Comparison of ENCODE assay signal across 8 mouse cellular contexts in the genomic region with DNA sequence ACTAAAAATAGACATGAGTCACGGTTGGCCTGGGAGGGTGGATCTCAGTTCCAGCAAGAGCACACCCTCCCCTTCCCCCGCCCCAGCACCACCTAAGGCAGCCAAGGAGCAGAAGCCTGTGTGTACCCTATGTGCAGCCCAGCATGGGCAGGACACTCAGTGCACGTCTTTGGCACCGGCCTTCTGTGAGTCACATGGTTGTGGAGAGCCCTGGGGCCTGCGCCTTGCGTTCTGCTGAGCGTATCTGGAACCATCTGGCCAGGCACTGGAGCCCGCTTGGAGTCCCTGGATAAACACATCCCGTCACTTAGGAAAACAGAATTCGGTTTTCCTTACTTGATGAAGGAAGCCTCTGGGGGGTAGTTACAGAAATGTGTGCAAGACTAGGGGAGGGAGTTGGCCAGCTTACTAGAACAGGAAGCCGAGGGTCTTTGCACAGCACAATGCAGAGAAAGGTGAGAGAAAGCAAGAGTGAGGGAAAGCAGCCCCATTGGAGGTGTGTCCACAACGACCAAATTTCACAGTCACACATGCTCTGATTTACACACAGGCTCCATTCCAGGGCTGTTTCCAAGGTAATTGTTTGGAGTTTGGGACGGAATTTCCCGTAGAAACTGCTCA. TPM values are rescaled to one million over a fixed set of nuclear protein-coding genes. Genes with fewer than 3 reads are reported as not detected.
DNase-seq lines count a peak whose midpoint lies in the region; ATAC-seq and TF ChIP-seq lines count a peak whose summit lies in the region.

No protein-coding gene starts in this region.

- 0 out of 2 replicates have a peak overlapping the region, but pooled peaks have one; percentile 2 for H3K4me3 ChIP-seq in embryonic facial prominence, embryonic 15.5 days (replicated peaks)
- no peak overlapping the region for H3K4me3 ChIP-seq in heart, postnatal 0 days (ENCODE audit: low read depth, low read length)

- H3K9ac ChIP-seq in embryonic facial prominence, embryonic 15.5 days, result no peak overlapping the region
- no peak overlapping the region for H3K9ac ChIP-seq in heart, postnatal 0 days (replicated peaks; ENCODE audit: low read depth, low read length)

- peak overlapping the region; percentile 88 for H3K27ac ChIP-seq in embryonic facial prominence, embryonic 15.5 days (replicated peaks)
- peak overlapping the region; percentile 64 for H3K27ac ChIP-seq in heart, postnatal 0 days (ENCODE audit: low read depth)

- WGBS in embryonic facial prominence, embryonic 15.5 days, result 21% methylated on average over 14 of the region's 14 CpGs
- WGBS in heart, postnatal 0 days, result 21% methylated on average over 14 of the region's 14 CpGs

- TF ChIP-seq EP300 in heart, postnatal 0 days (IDR thresholded peaks at IDR 0.05; ENCODE audit: low read depth), result no peak

- no peaks in the 10 kb centered on the region for H3K36me3 ChIP-seq in embryonic facial prominence, embryonic 15.5 days
- H3K36me3 ChIP-seq in heart, postnatal 0 days (replicated peaks; ENCODE audit: control insufficient read depth, insufficient read depth, low read length), result no peaks in the 10 kb centered on the region

- no peak for TF ChIP-seq CTCF in heart, postnatal 0 days (IDR thresholded peaks at IDR 0.05; ENCODE audit: low read depth)

- H3K27me3 ChIP-seq in embryonic facial prominence, embryonic 15.5 days, result no peaks in the 10 kb centered on the region
- H3K27me3 ChIP-seq in heart, postnatal 0 days (ENCODE audit: control insufficient read depth, insufficient read depth, low read length), result no peaks in the 10 kb centered on the region

- H3K4me1 ChIP-seq in embryonic facial prominence, embryonic 15.5 days, result peaks cover 36% of the 10 kb centered on the region
- peaks cover 28% of the 10 kb centered on the region for H3K4me1 ChIP-seq in heart, postnatal 0 days (ENCODE audit: control insufficient read depth, insufficient read depth)

- H3K9me3 ChIP-seq in embryonic facial prominence, embryonic 15.5 days (replicated peaks), result no peaks in the 10 kb centered on the region
- no peaks in the 10 kb centered on the region for H3K9me3 ChIP-seq in heart, postnatal 0 days (replicated peaks; ENCODE audit: control insufficient read depth, low read length)

- peak; percentile 90 for DNase-seq in 3134 (ENCODE audit: extremely low read depth, insufficient read length, low spot score)
- DNase-seq in adrenal gland, postnatal 14 days, result peak; percentile 65
- DNase-seq in heart, postnatal 0 days (ENCODE audit: low spot score), result peak; percentile 69
- DNase-seq in kidney, postnatal 36 days, result peak; percentile 46 to 53
- DNase-seq in lung, postnatal 4 days, result peak; percentile 55 to 84
- no peak for DNase-seq in thymus, postnatal 14 days

- peak overlapping the region; percentile 19; the same call in 1 of the 2 replicates for H3K4me2 ChIP-seq in embryonic facial prominence, embryonic 15.5 days (replicated peaks)
- 0 out of 2 replicates have a peak overlapping the region, but pooled peaks have one; percentile 7 for H3K4me2 ChIP-seq in heart, postnatal 0 days (ENCODE audit: low read depth, low read length)

- ATAC-seq in embryonic facial prominence, embryonic 15.5 days (ENCODE audit: insufficient number of reproducible peaks, low FRiP score, low TSS enrichment, low read depth), result peak; percentile 97
- peak; percentile 94 for ATAC-seq in heart, postnatal 0 days (ENCODE audit: insufficient read depth, low read depth)
- ATAC-seq in megakaryocyte progenitor cell, adult 5-6 weeks (replicated peaks; ENCODE audit: poor library complexity), result no peak

RNA-seq across cellular contexts. Expression of gene Mlph, which starts 18.0 kb away (rescaled TPM):
- 1.6 and 1.8 TPM in 2 replicates for total RNA-seq in adrenal gland, postnatal 14 days (2021)
- polyA plus RNA-seq in embryonic facial prominence, embryonic 15.5 days (2015; fragmentation: Nextera tagmentation; extraction: Ambion mirVana), result 1.6 and 1.7 TPM in 2 replicates
- 0.04 and 0.27 TPM in 2 replicates for total RNA-seq in heart, postnatal 0 days (2014; rRNA removed; ENCODE audit: low replicate concordance)
- 0.12 TPM in 2 replicates for polyA plus RNA-seq in heart, postnatal 0 days (2015; fragmentation: Nextera tagmentation; extraction: Ambion mirVana)
- total RNA-seq in megakaryocyte progenitor cell, adult 5-6 weeks (2015), result 0.07 and 1.0 TPM in 2 replicates
- 0.27 and 0.42 TPM in 2 replicates for total RNA-seq in megakaryocyte progenitor cell, adult 5-6 weeks (2017)

RNA-seq across cellular contexts. Expression of gene Col6a3, which starts 53.1 kb away (rescaled TPM):
- total RNA-seq in adrenal gland, postnatal 14 days (2021), result 70.2 and 82.4 TPM in 2 replicates
- polyA plus RNA-seq in embryonic facial prominence, embryonic 15.5 days (2015; fragmentation: Nextera tagmentation; extraction: Ambion mirVana), result 204 and 259 TPM in 2 replicates
- total RNA-seq in heart, postnatal 0 days (2014; rRNA removed; ENCODE audit: low replicate concordance), result 81.7 and 110 TPM in 2 replicates
- 14.2 and 15.1 TPM in 2 replicates for polyA plus RNA-seq in heart, postnatal 0 days (2015; fragmentation: Nextera tagmentation; extraction: Ambion mirVana)
- total RNA-seq in megakaryocyte progenitor cell, adult 5-6 weeks (2015), result not detected in 2 replicates
- not detected in 2 replicates for total RNA-seq in megakaryocyte progenitor cell, adult 5-6 weeks (2017)

RNA-seq across cellular contexts. Expression of gene Prlh, which starts 56.1 kb away (rescaled TPM):
- total RNA-seq in adrenal gland, postnatal 14 days (2021), result not detected in 2 replicates
- polyA plus RNA-seq in embryonic facial prominence, embryonic 15.5 days (2015; fragmentation: Nextera tagmentation; extraction: Ambion mirVana), result not detected in 2 replicates
- total RNA-seq in heart, postnatal 0 days (2014; rRNA removed; ENCODE audit: low replicate concordance), result not detected in 2 replicates
- not detected in 2 replicates for polyA plus RNA-seq in heart, postnatal 0 days (2015; fragmentation: Nextera tagmentation; extraction: Ambion mirVana)
- total RNA-seq in megakaryocyte progenitor cell, adult 5-6 weeks (2015), result not detected in 2 replicates
- total RNA-seq in megakaryocyte progenitor cell, adult 5-6 weeks (2017), result not detected in 2 replicates

Comparison
In these comparisons a context has a peak if more than half of its experiments do, and no peak if none do; other contexts are left out.
1. RNA of gene Col6a3, which starts 53.1 kb away (total RNA-seq): 81.7 to 110 TPM in heart, postnatal 0 days and 70.2 to 82.4 TPM in adrenal gland, postnatal 14 days; not detected in megakaryocyte progenitor cell, adult 5-6 weeks; every median in the first group is over 10 times any median in the second.